Mouse (Mus musculus) urinary bladder, postnatal 4 days (tissue): Measurements from ENCODE around the gene Acadvl.

Experiments used
- DNase-seq, 2 experiments: peaks; one replicate each; pipeline ENCODE4 v3.0.0; 2021 to 2022; ENCODE audit warnings: low spot score in 2 of 2

Gene Acadvl

GRCm38 (mm10) chr11:69980196-69981140 lies 34.7 kb downstream of the Acadvl start:
- peak; percentile 97 to 98 for DNase-seq

- DNase-seq: no peak
Measured at GRCm38 (mm10) chr11:69979827-69980195, 35.4 kb downstream of the Acadvl start.

DNA sequence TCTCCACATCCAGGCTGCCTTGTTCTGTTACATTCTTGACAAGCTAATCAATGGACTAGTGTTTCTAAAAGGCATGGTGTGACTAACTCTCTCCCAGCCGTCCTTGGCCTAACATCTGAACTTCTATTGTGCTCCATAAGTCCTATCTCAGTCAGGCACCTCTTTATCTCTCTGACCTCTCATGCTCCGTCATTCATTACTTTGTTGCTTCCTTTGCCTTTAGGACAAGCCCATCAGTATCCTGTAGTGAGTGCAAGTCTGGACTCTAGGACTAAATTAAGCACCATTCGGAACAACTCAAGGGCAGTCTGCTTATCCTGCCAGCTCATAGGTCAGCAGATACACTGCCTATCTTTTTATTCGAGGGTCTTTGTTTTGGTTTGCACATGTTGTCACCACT lies 38.9 kb downstream of the Acadvl start:
- no peak for DNase-seq

DNA sequence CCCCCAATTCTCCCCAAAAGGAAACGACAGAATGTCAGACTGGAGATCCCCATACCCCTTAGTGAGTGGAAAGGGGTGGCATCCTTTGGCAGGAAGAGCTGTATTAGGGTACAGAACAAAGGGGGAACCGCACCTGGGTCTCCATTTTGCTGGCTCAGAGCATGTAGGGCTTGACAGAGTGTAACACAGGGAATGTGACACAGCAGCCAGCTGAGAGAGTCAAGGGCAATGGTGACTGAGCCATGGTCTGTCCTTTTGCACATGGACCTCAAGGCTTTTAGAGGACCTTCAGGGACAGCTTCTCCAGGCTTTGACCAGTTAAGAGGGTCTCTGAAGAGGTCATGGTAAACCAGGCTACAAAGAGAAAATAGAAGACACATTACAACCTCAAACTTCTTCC lies 40.3 kb downstream of the Acadvl start:
- no peak for DNase-seq

DNA sequence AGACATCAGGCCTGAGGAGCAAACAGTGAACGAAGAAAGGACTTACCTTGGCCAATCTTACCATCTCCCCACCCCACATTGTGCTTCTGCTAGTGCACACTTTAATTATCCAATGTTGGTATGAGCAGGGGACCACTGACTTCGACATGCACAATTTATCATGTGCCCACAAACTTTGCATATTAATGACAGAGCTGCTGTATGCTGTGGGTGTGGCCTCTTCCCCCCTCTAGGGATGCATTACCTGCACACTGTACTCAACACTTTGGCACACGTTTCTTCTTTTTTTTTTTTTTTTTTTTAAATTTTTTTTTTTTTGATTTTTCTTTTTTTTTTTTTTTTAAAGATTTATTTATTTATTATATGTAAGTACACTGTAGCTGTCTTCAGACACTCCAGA lies 44.4 kb downstream of the Acadvl start:
- DNase-seq: no peak

- DNase-seq: no peak
Measured at GRCm38 (mm10) chr11:69970222-69970621, 45.0 kb downstream of the Acadvl start.

- no peak for DNase-seq
Measured at GRCm38 (mm10) chr11:69968793-69969192, 46.4 kb downstream of the Acadvl start.

GRCm38 (mm10) chr11:69966860-69967517 lies 48.2 kb downstream of the Acadvl start:
- DNase-seq: no peak

GRCm38 (mm10) chr11:69966006-69966859 lies 49.0 kb downstream of the Acadvl start:
- DNase-seq: peak in 1 of 2 experiments; percentile 45

DNA sequence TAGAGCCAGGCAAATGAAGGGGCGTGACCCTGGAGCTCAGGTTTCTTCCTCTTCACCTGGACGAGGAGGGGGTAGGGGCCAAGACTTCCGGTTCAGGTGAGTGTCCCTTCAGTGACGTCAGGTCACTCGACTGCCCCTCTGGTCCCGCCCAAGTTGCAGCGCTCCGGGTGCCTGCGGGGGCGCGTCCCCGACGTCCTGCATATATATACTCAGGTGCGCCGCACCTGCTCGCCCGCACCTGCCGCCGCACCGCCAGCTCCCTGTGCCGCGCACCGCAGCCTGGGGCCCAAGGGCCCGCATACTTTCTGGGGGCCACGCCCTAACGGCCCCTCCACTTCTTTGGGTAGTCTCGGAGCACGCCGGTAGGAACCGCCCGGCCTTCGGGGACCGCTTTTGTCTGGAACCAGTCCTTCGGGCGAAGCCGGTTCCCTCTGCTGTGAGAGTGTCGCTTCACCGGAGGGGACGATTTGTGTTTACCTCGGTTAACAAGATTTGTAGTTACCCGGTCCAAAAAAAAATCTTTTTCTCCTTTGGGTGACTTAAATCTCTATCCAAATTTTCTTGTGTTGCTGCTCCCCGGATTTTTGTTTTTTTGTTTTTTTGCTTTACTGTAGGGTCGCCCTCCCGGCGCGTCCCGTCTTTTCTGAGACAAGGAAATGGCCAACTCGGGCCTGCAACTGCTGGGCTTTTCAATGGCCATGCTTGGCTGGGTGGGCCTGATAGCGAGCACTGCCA lies 49.8 kb downstream of the Acadvl start:
- DNase-seq: peak in 1 of 2 experiments; percentile 58

GRCm38 (mm10) chr11:69964650-69965270 lies 50.5 kb downstream of the Acadvl start, which contains the start of gene Cldn7:
TSS of gene Cldn7 (plus strand) at chr11:69964779.
- no peak for DNase-seq

DNA sequence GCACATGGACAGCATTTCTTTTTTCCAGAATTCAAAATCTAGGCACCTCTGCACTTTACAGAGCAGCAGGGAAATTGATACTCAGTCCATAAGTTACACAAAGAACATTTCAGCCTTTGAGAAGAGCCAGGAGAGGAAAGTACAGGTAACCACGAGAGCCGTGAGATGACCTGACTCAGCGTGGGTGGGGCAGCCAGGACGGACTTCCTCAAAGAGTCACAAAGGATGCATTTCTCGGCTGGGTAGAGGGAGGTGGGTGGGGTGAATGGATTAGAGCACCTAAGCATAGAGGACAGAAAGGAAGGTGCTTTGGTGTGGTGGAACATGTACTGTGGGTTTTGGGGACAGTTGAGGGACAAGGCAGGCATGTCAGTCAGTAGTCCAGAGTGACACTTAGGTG lies 53.4 kb downstream of the Acadvl start:
- DNase-seq: no peak

DNA sequence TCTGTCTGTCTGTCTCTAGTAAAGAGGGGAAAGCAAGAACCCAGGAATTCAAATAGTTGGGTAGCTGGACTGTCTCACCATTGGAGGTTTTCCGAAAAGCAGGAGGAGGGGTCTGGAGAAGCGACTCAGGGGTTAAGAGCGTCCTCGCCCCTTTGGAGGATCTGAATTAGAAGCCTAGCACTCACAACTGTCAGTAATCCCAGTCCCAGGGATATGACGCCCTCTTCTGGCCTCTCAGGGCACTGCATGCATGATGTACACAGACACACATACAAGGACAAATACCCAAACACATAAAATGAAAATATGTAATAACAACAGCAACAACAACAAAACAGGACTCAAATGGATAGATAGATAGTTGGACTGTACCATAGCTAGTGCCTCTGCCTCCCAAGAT lies 54.6 kb downstream of the Acadvl start:
- no peak for DNase-seq
